Mouse (Mus musculus): Measurements from ENCODE around the gene 5330417C22Rik. TPM values are rescaled to one million over a fixed set of nuclear protein-coding genes. Genes with fewer than 3 reads are reported as not detected.

Gene 5330417C22Rik
- polyA plus RNA-seq, 1 experiment from 2014 or later, result 3.1 TPM

GRCm38 (mm10) chr3:108444698-108445365, 91.5 kb downstream of the 5330417C22Rik start, which contains the start of gene Sars:
Gene Sars, minus strand, starts transcription at chr3:108445209.
- Histone ChIP-seq H3K9ac (peak within 1 kb of the TSS; percentile 90), H3K9me3 (replicated peaks) (no peaks in the 10 kb centered on the region), H3K4me2 (replicated peaks) (peak within 1 kb of the TSS; percentile 96), H3K27ac (peak within 1 kb of the TSS; percentile 91), H3K27me3 (no peaks in the 10 kb centered on the region), H3K36me3 (peaks cover 6% of the 10 kb centered on the region; the same call in 1 of the 2 replicates), H3K4me1 (peaks cover 38% of the 10 kb centered on the region), H3K4me3 (peak within 1 kb of the TSS; percentile 86)
- ATAC-seq (ENCODE audit: low FRiP score), result peak; percentile 98
- under 1% methylated on average over 41 of the region's 41 CpGs for WGBS

- Histone ChIP-seq H3K27ac (peak overlapping the region; percentile 91), H3K9ac (peak overlapping the region; percentile 90), H3K36me3 (peaks cover 7% of the 10 kb centered on the region; the same call in 1 of the 2 replicates), H3K9me3 (replicated peaks) (no peaks in the 10 kb centered on the region), H3K4me3 (peak overlapping the region; percentile 86), H3K4me2 (replicated peaks) (peak overlapping the region; percentile 96), H3K4me1 (peaks cover 38% of the 10 kb centered on the region), H3K27me3 (no peaks in the 10 kb centered on the region)
- ATAC-seq (ENCODE audit: low FRiP score), result no peak
- WGBS, result 31% methylated on average over 8 of the region's 8 CpGs
These were observed 92.3 kb downstream of the 5330417C22Rik start for GRCm38 (mm10) chr3:108444029-108444428.

- Histone ChIP-seq H3K36me3 (peaks cover 31% of the 10 kb centered on the region), H3K9ac (no peak overlapping the region), H3K27ac (peak overlapping the region; percentile 3; the same call in 1 of the 2 replicates), H3K4me3 (no peak overlapping the region), H3K27me3 (no peaks in the 10 kb centered on the region), H3K4me2 (replicated peaks) (no peak overlapping the region), H3K4me1 (peaks cover 51% of the 10 kb centered on the region), H3K9me3 (replicated peaks) (no peaks in the 10 kb centered on the region)
- ATAC-seq (ENCODE audit: low FRiP score), result no peak
- 65% methylated on average over 7 of the region's 7 CpGs for WGBS
These were observed 100.0 kb downstream of the 5330417C22Rik start for GRCm38 (mm10) chr3:108436380-108436714.

GRCm38 (mm10) chr3:108435701-108436379, 100.5 kb downstream of the 5330417C22Rik start:
- Histone ChIP-seq H3K27me3 (no peaks in the 10 kb centered on the region), H3K4me3 (no peak overlapping the region), H3K9me3 (replicated peaks) (no peaks in the 10 kb centered on the region), H3K27ac (peak overlapping the region; percentile 87), H3K4me2 (replicated peaks) (no peak overlapping the region), H3K4me1 (peaks cover 52% of the 10 kb centered on the region), H3K36me3 (peaks cover 36% of the 10 kb centered on the region), H3K9ac (0 out of 2 replicates have a peak overlapping the region, but pooled peaks have one; percentile 27)
- ATAC-seq (ENCODE audit: low FRiP score), result no peak
- WGBS, result 75% methylated on average over 17 of the region's 17 CpGs

- no peak overlapping the region; the same call in 1 of the 2 replicates for H3K9ac ChIP-seq
- no peaks in the 10 kb centered on the region for H3K9me3 ChIP-seq (replicated peaks)
- peak; percentile 91 for ATAC-seq (ENCODE audit: low FRiP score)
- 19% methylated on average over 19 of the region's 19 CpGs for WGBS
- H3K4me1 ChIP-seq, result peaks cover 53% of the 10 kb centered on the region
- peaks cover 49% of the 10 kb centered on the region for H3K36me3 ChIP-seq
- peak overlapping the region; percentile 87 for H3K27ac ChIP-seq
- no peak overlapping the region; the same call in 1 of the 2 replicates for H3K4me2 ChIP-seq (replicated peaks)
- H3K4me3 ChIP-seq, result no peak overlapping the region
- no peaks in the 10 kb centered on the region for H3K27me3 ChIP-seq
These were observed 102.3 kb downstream of the 5330417C22Rik start for GRCm38 (mm10) chr3:108433881-108434495.

GRCm38 (mm10) chr3:108433188-108433880, 103.0 kb downstream of the 5330417C22Rik start:
- ATAC-seq (ENCODE audit: low FRiP score), result peak; percentile 94
- whole genome bisulfite sequencing, result 18% methylated on average over 18 of the region's 18 CpGs
- no peaks in the 10 kb centered on the region for H3K9me3 ChIP-seq (replicated peaks)
- H3K4me2 ChIP-seq (replicated peaks), result peak overlapping the region; percentile 0; the same call in 1 of the 2 replicates
- H3K4me3 ChIP-seq, result no peak overlapping the region
- H3K4me1 ChIP-seq, result peaks cover 56% of the 10 kb centered on the region
- H3K36me3 ChIP-seq, result peaks cover 50% of the 10 kb centered on the region
- H3K27ac ChIP-seq, result peak overlapping the region; percentile 87
- H3K9ac ChIP-seq, result no peak overlapping the region
- no peaks in the 10 kb centered on the region for H3K27me3 ChIP-seq

GRCm38 (mm10) chr3:108432542-108433187, 103.7 kb downstream of the 5330417C22Rik start:
- Histone ChIP-seq H3K4me1 (peaks cover 56% of the 10 kb centered on the region), H3K27me3 (no peaks in the 10 kb centered on the region), H3K9me3 (replicated peaks) (no peaks in the 10 kb centered on the region), H3K36me3 (peaks cover 55% of the 10 kb centered on the region), H3K4me2 (replicated peaks) (0 out of 2 replicates have a peak overlapping the region, but pooled peaks have one; percentile 0), H3K4me3 (no peak overlapping the region), H3K9ac (no peak overlapping the region), H3K27ac (peak overlapping the region; percentile 87)
- 34% methylated on average over 13 of the region's 13 CpGs for WGBS
- peak; percentile 42; the same call in 1 of the 2 replicates for ATAC-seq (ENCODE audit: low FRiP score)

- peaks cover 53% of the 10 kb centered on the region for H3K4me1 ChIP-seq
- no peak overlapping the region for H3K4me2 ChIP-seq (replicated peaks)
- peak overlapping the region; percentile 83 for H3K27ac ChIP-seq
- no peak; the same call in 1 of the 2 replicates for ATAC-seq (ENCODE audit: low FRiP score)
- no peak overlapping the region for H3K9ac ChIP-seq
- no peaks in the 10 kb centered on the region for H3K27me3 ChIP-seq
- WGBS, result 65% methylated on average over 6 of the region's 6 CpGs
- peaks cover 49% of the 10 kb centered on the region for H3K36me3 ChIP-seq
- H3K4me3 ChIP-seq, result no peak overlapping the region
- H3K9me3 ChIP-seq (replicated peaks), result no peaks in the 10 kb centered on the region
These were observed 110.7 kb downstream of the 5330417C22Rik start for GRCm38 (mm10) chr3:108425624-108426018.

GRCm38 (mm10) chr3:108424944-108425623, 111.3 kb downstream of the 5330417C22Rik start:
- H3K27ac ChIP-seq, result peak overlapping the region; percentile 83
- H3K4me3 ChIP-seq, result no peak overlapping the region
- peaks cover 46% of the 10 kb centered on the region for H3K36me3 ChIP-seq
- no peaks in the 10 kb centered on the region for H3K9me3 ChIP-seq (replicated peaks)
- H3K4me1 ChIP-seq, result peaks cover 53% of the 10 kb centered on the region
- ATAC-seq (ENCODE audit: low FRiP score), result peak; percentile 26; the same call in 1 of the 2 replicates
- 43% methylated on average over 7 of the region's 7 CpGs for WGBS
- H3K27me3 ChIP-seq, result no peaks in the 10 kb centered on the region
- no peak overlapping the region for H3K9ac ChIP-seq
- H3K4me2 ChIP-seq (replicated peaks), result no peak overlapping the region

GRCm38 (mm10) chr3:108423844-108424801, 112.2 kb downstream of the 5330417C22Rik start:
- peaks cover 53% of the 10 kb centered on the region for H3K4me1 ChIP-seq
- H3K27me3 ChIP-seq, result no peaks in the 10 kb centered on the region
- H3K36me3 ChIP-seq, result peaks cover 38% of the 10 kb centered on the region
- H3K4me3 ChIP-seq, result peak overlapping the region; percentile 10
- peak overlapping the region; percentile 83 for H3K27ac ChIP-seq
- H3K9ac ChIP-seq, result peak overlapping the region; percentile 56
- peak; percentile 72 for ATAC-seq (ENCODE audit: low FRiP score)
- 21% methylated on average over 11 of the region's 11 CpGs for WGBS
- H3K4me2 ChIP-seq (replicated peaks), result peak overlapping the region; percentile 50
- no peaks in the 10 kb centered on the region for H3K9me3 ChIP-seq (replicated peaks)

Measured in hindbrain, embryonic 12.5 days (tissue).